Mouse (Mus musculus): ENCODE measurements around the gene Park7.

- TF ChIP-seq CTCF (IDR thresholded peaks at IDR 0.05; ENCODE audit: extremely low read depth, insufficient read depth, low read length) (no peak), POLR2A (IDR thresholded peaks at IDR 0.05; ENCODE audit: extremely low read depth, insufficient read depth, low read length) (no peak)
Measured at GRCm38 (mm10) chr4:150963711-150964110, 49.5 kb upstream of the Park7 start.

All from cortical plate, adult 2 months (tissue).